Mouse (Mus musculus) cerebral cortex, adult 2 months (tissue): ENCODE measurements around the gene Sirt2.

Experiments used
- WGBS: fragments of 180-500 bp; shearing (Covaris S2); methylation state at CpG from one replicate; pipeline ENCODE4 v1.1.7; 2018; 5-methylcytosine and 5-hydroxymethylcytosine counted together

The Sirt2 gene

GRCm38 (mm10) chr7:28766173-28766879, at the start of gene Sirt2:
Sirt2 (plus strand) TSS chr7:28766735.
- WGBS: under 1% methylated on average over 45 of the region's 45 CpGs

GRCm38 (mm10) chr7:28717726-28718125, 48.8 kb upstream of the Sirt2 start:
- WGBS: 88% methylated on average over 10 of the region's 10 CpGs

GRCm38 (mm10) chr7:28719159-28719558, 47.4 kb upstream of the Sirt2 start:
- 62% methylated on average over 4 of the region's 4 CpGs for WGBS

GRCm38 (mm10) chr7:28719650-28720049, 46.9 kb upstream of the Sirt2 start:
- 85% methylated on average over 2 of the region's 2 CpGs for WGBS

- WGBS: 81% methylated on average over 3 of the region's 3 CpGs
Observed at GRCm38 (mm10) chr7:28720753-28721537, 45.6 kb upstream of the Sirt2 start.

GRCm38 (mm10) chr7:28722079-28722478, 44.5 kb upstream of the Sirt2 start:
- WGBS: 93% methylated on average over 7 of the region's 7 CpGs

GRCm38 (mm10) chr7:28724613-28725012, 41.9 kb upstream of the Sirt2 start:
- 96% methylated on average over 2 of the region's 2 CpGs for WGBS

- WGBS: 2% methylated on average over 14 of the region's 14 CpGs
Observed at GRCm38 (mm10) chr7:28726600-28726999, 39.9 kb upstream of the Sirt2 start.

- 41% methylated on average over 10 of the region's 10 CpGs for WGBS
Observed at GRCm38 (mm10) chr7:28727649-28728340, 38.7 kb upstream of the Sirt2 start.

- 4% methylated on average over 58 of the region's 58 CpGs for WGBS
Observed at GRCm38 (mm10) chr7:28732341-28733142, 34.0 kb upstream of the Sirt2 start.

- 24% methylated on average over 11 of the region's 11 CpGs for WGBS
Observed at GRCm38 (mm10) chr7:28733211-28733610, 33.3 kb upstream of the Sirt2 start.

GRCm38 (mm10) chr7:28735701-28736100, 30.8 kb upstream of the Sirt2 start:
- WGBS: 86% methylated on average over 6 of the region's 6 CpGs

GRCm38 (mm10) chr7:28739829-28740228, 26.7 kb upstream of the Sirt2 start:
- 93% methylated on average over 21 of the region's 21 CpGs for WGBS

GRCm38 (mm10) chr7:28740949-28741348, 25.6 kb upstream of the Sirt2 start:
- 28% methylated on average over 9 of the region's 9 CpGs for WGBS

GRCm38 (mm10) chr7:28741368-28741708, 25.2 kb upstream of the Sirt2 start:
- 1% methylated on average over 13 of the region's 13 CpGs for WGBS

GRCm38 (mm10) chr7:28741709-28742438, 24.7 kb upstream of the Sirt2 start, which contains the start of the genes Mrps12 and Sars2:
Mrps12 (minus strand) TSS chr7:28741820.
Sars2 (plus strand) TSS chr7:28741992.
- under 1% methylated on average over 39 of the region's 39 CpGs for WGBS

GRCm38 (mm10) chr7:28749935-28750334, 16.6 kb upstream of the Sirt2 start:
- WGBS: 95% methylated on average over 7 of the region's 7 CpGs

- WGBS: 3% methylated on average over 17 of the region's 17 CpGs
Observed at GRCm38 (mm10) chr7:28756079-28756478, 10.5 kb upstream of the Sirt2 start, which contains the start of gene Ccer2. Ccer2 (plus strand) TSS chr7:28756174.

GRCm38 (mm10) chr7:28758623-28759022, 7.9 kb upstream of the Sirt2 start:
- 86% methylated on average over 13 of the region's 13 CpGs for WGBS

GRCm38 (mm10) chr7:28761907-28762306, 4.6 kb upstream of the Sirt2 start:
- WGBS: 93% methylated on average over 9 of the region's 9 CpGs

GRCm38 (mm10) chr7:28765211-28765610, 1.3 kb upstream of the Sirt2 start:
- 80% methylated on average over 6 of the region's 6 CpGs for WGBS
